Mouse (Mus musculus): ENCODE measurements at regions not wholly inside any gene's neighbourhood (a gene's known extent, or its start where the extent isn't known, plus 50 kb on each side); places are given as distances from the start of the nearest gene placed in this dataset.
"Not testable (repeated sequence)": the region's sequence is repeated elsewhere in the genome, so short reads cannot be mapped to it uniquely, and the experiment has no call there.

GRCm38 (mm10) chr10:84302821-84303520, 137.4 kb downstream of the Nuak1 start:
- CTCF ChIA-PET: no interaction called here

- CTCF ChIA-PET: not testable (repeated sequence)
These were observed 131.7 kb downstream of the Nuak1 start for GRCm38 (mm10) chr10:84308746-84309145.

- CTCF ChIA-PET: no interaction called here
These were observed 129.7 kb downstream of the Nuak1 start for GRCm38 (mm10) chr10:84310653-84311052.

- CTCF ChIA-PET: no interaction called here
These were observed 127.7 kb downstream of the Nuak1 start for GRCm38 (mm10) chr10:84312656-84313055.

GRCm38 (mm10) chr10:84316857-84317256, 123.5 kb downstream of the Nuak1 start:
- CTCF ChIA-PET: no interaction called here

- CTCF ChIA-PET: no interaction called here
These were observed 122.4 kb downstream of the Nuak1 start for GRCm38 (mm10) chr10:84317960-84318359.

All from spleen, embryonic (tissue).